Mouse (Mus musculus) effector memory CD4-positive, alpha-beta T cell, adult 7 months (primary cell): ENCODE results near the gene Plac8. TPM values are rescaled to one million over a fixed set of nuclear protein-coding genes. Genes with fewer than 3 reads are reported as not detected.

Experiments used
- polyA plus RNA-seq: library from polyadenylated mRNA; unstranded; fragments of 100-300 nt; shearing (Covaris generic); gene quantifications from one replicate; pipeline ENCODE4 v1.2.1, GENCODE M21; 2017

Plac8 gene
- polyA plus RNA-seq, result 79.9 TPM

GRCm38 (mm10) chr5:100572069-100572468 is at the start of gene Plac8:
TSS of gene Plac8 (minus strand) at chr5:100572245.

DNA sequence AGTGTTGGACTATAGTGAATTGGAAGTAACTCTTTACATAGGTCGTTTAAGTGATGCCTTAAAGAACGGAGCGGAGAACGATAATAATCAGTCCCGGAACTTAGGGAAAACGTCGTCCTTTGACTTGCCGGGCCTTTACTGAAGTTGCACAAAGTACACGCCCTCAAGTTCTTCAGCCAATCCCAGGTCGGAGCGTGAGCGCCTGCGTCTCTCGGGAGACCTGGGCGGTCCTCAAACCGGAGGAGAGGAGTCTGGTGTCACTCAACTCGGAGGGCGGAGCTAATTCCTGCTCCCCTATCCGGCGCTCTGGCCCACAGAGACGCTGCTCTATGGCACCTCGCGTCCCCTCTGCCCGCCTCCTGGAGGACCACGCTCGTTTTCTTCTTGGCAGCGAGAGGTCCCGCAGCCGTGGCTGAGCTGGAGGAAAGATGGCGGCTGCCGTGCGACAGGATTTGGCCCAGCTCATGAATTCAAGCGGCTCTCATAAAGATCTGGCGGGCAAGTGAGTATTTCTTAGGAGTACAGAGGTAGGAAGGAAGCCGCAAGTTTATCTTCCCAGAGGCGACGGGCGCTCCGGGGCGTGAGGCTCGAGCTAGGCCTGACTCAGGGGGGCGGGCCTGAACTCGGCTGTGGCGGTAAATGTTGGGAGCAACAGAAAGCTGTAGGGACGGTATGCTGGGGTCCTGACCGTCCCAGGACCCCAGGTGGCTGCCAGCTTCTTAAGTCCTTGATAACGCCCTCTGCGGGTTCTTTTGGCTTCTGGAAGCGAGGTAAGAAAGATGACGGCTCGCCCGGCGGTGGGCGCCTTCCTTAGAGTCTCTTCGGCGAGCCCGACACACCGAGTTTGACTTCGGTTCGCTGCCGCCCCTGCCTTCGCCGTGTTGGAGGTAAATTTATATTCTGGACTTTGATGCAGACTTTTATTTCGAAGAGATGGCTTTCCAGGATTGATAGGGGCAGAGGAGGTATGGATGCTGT is 53.7 kb downstream of the Plac8 start, which contains the start of gene Cops4:
Cops4 (plus strand) TSS at position 261 of the 978 bp plus-strand sequence.

Other genes starting within 250 kb of the Plac8 start
- 77.6 TPM for gene Sec31a, start 156.0 kb downstream of the Plac8 start, polyA plus RNA-seq
- 38.8 TPM for gene Lin54, start 71.6 kb downstream of the Plac8 start, polyA plus RNA-seq
- 77.5 TPM for gene Cops4, start 53.9 kb downstream of the Plac8 start, polyA plus RNA-seq
- 45.1 TPM for gene Coq2, start 102.9 kb upstream of the Plac8 start, polyA plus RNA-seq
- gene Hpse, start 147.5 kb upstream of the Plac8 start, polyA plus RNA-seq, result 0.20 TPM
- 16.7 TPM for gene Helq, start 226.4 kb upstream of the Plac8 start, polyA plus RNA-seq
- 88.4 TPM for gene Mrps18c, start 226.4 kb upstream of the Plac8 start, polyA plus RNA-seq
- gene Abraxas1, start 248.7 kb upstream of the Plac8 start, polyA plus RNA-seq, result 8.4 TPM